Mouse (Mus musculus): ENCODE measurements at regions not wholly inside any gene's neighbourhood (a gene's known extent, or its start where the extent isn't known, plus 50 kb on each side); places are given as distances from the start of the nearest gene placed in this dataset.

GRCm38 (mm10) chr1:164552658-164553057, 94.5 kb upstream of the Atp1b1 start:
- TF ChIP-seq CTCF (IDR thresholded peaks at IDR 0.05; ENCODE audit: low read depth, low read length), result no peak
- no peak for TF ChIP-seq POLR2A (IDR thresholded peaks at IDR 0.05; ENCODE audit: borderline replicate concordance, low read depth, low read length)
